Mouse (Mus musculus) T-helper 2 cell (primary cell): ENCODE data around the gene Fbln2.

ENCODE experiments used
- in situ Hi-C: fragments of 300-600 bp; cut with MboI, MseI; formaldehyde crosslinking; loops from one replicate; pipeline ENCODE4 v1.15.1; 2025; ENCODE audit warnings: high pct_unique_total_duplicates

Fbln2 gene

GRCm38 (mm10) chr6:91278302-91278701, 66.0 kb downstream of the Fbln2 start:
- in situ Hi-C loops = no loop called here

- in situ Hi-C loops = no loop called here
These were observed 67.2 kb downstream of the Fbln2 start for GRCm38 (mm10) chr6:91279477-91279876.

GRCm38 (mm10) chr6:91281206-91281605, 69.0 kb downstream of the Fbln2 start:
- in situ Hi-C loops = no loop called here

GRCm38 (mm10) chr6:91281747-91282146, 69.5 kb downstream of the Fbln2 start:
- in situ Hi-C loops = no loop called here

GRCm38 (mm10) chr6:91283031-91283430, 70.8 kb downstream of the Fbln2 start:
- in situ Hi-C loops = no loop called here

GRCm38 (mm10) chr6:91284521-91285449, 72.5 kb downstream of the Fbln2 start:
- in situ Hi-C loops = loop anchor here (5.0 kb wide), 2 partner anchors 128 to 228 kb away; partner anchors contain the start of gene Wnt7a

GRCm38 (mm10) chr6:91285450-91285790, 73.2 kb downstream of the Fbln2 start:
- in situ Hi-C loops = loop anchor here (5.0 kb wide), 2 partner anchors 127 to 227 kb away; partner anchors contain the start of gene Wnt7a

GRCm38 (mm10) chr6:91285814-91286545, 73.7 kb downstream of the Fbln2 start:
- in situ Hi-C loops = loop anchor here (5.0 kb wide), 2 partner anchors 126 to 226 kb away; partner anchors contain the start of gene Wnt7a

GRCm38 (mm10) chr6:91286624-91287023, 74.4 kb downstream of the Fbln2 start:
- in situ Hi-C loops = loop anchor here (5.0 kb wide), 2 partner anchors 126 to 226 kb away; partner anchors contain the start of gene Wnt7a

GRCm38 (mm10) chr6:91287148-91287547, 74.9 kb downstream of the Fbln2 start:
- in situ Hi-C loops = loop anchor here (5.0 kb wide), 2 partner anchors 125 to 225 kb away; partner anchors contain the start of gene Wnt7a

GRCm38 (mm10) chr6:91287636-91288035, 75.4 kb downstream of the Fbln2 start:
- in situ Hi-C loops = loop anchor here (5.0 kb wide), 2 partner anchors 125 to 225 kb away; partner anchors contain the start of gene Wnt7a

- in situ Hi-C loops = loop anchor here (5.0 kb wide), 2 partner anchors 124 to 224 kb away; partner anchors contain the start of gene Wnt7a
These were observed 76.1 kb downstream of the Fbln2 start for GRCm38 (mm10) chr6:91288251-91288785.

- in situ Hi-C loops = loop anchor here (5.0 kb wide), 2 partner anchors 123 to 223 kb away; partner anchors contain the start of gene Wnt7a
These were observed 76.7 kb downstream of the Fbln2 start for GRCm38 (mm10) chr6:91288961-91289360.

GRCm38 (mm10) chr6:91290937-91291336, 78.7 kb downstream of the Fbln2 start:
- in situ Hi-C loops = no loop called here

GRCm38 (mm10) chr6:91295431-91295830, 83.2 kb downstream of the Fbln2 start:
- in situ Hi-C loops = no loop called here

- in situ Hi-C loops = no loop called here
These were observed 86.6 kb downstream of the Fbln2 start for GRCm38 (mm10) chr6:91298828-91299227.

- in situ Hi-C loops = no loop called here
These were observed 87.8 kb downstream of the Fbln2 start for GRCm38 (mm10) chr6:91300079-91300478.

GRCm38 (mm10) chr6:91301839-91302238, 89.6 kb downstream of the Fbln2 start:
- in situ Hi-C loops = no loop called here

GRCm38 (mm10) chr6:91302337-91302736, 90.1 kb downstream of the Fbln2 start:
- in situ Hi-C loops = no loop called here

- in situ Hi-C loops = no loop called here
These were observed 91.9 kb downstream of the Fbln2 start for GRCm38 (mm10) chr6:91304172-91304571.

- in situ Hi-C loops = no loop called here
These were observed 95.7 kb downstream of the Fbln2 start for GRCm38 (mm10) chr6:91307972-91308371.

- in situ Hi-C loops = no loop called here
These were observed 98.9 kb downstream of the Fbln2 start for GRCm38 (mm10) chr6:91311204-91311603.
